8 mouse cellular contexts compared by ENCODE assay signal in the genomic region with DNA sequence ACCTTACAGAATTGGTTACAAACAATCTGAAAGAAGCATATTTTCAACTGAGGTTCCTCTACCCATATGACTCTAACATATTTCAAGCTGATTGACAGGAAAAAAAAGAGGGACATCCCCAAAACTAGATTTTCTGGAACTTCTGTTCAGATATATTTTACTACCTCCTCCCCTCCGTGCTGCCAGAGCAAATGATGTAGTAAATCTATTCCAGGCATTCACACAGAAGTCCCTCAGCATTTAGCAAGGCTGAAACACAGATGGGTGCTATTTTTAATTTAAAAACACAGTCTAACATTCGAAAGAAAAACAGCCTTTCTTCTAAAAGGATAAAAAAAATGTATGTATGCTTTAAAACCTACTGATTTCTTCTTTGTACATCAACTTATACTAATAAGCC.
"Had no signal": no experiment of that assay in that cellular context is flagged by ENCODE, and none has a peak within 500 bp of the region (broad histone marks: within the 10 kb centered on the region; RNA-seq: fewer than 3 reads in every experiment).

No protein-coding gene starts in this region.

- H3K27me3 ChIP-seq: kidney, embryonic 15.5 days; limb, embryonic 13.5 days; midbrain, embryonic 12.5 days had no signal

- H3K4me2 ChIP-seq: kidney, embryonic 15.5 days; limb, embryonic 13.5 days; midbrain, embryonic 12.5 days had no signal

- H3K36me3 ChIP-seq: kidney, embryonic 15.5 days; limb, embryonic 13.5 days; midbrain, embryonic 12.5 days had no signal

- H3K9ac ChIP-seq: kidney, embryonic 15.5 days; limb, embryonic 13.5 days; liver, embryonic 14.5 days; midbrain, embryonic 12.5 days had no signal

- H3K4me1 ChIP-seq: kidney, embryonic 15.5 days; limb, embryonic 13.5 days; midbrain, embryonic 12.5 days had no signal

- H3K9me3 ChIP-seq: kidney, embryonic 15.5 days; limb, embryonic 13.5 days; midbrain, embryonic 12.5 days had no signal

- ATAC-seq: intestine, embryonic 16.5 days had no signal

- H3K4me3 ChIP-seq: kidney, embryonic 15.5 days; limb, embryonic 13.5 days; midbrain, embryonic 12.5 days had no signal

- DNase-seq: kidney, adult 2 months; kidney, postnatal 14 days; lung, adult 18-20 months had no signal

- H3K27ac ChIP-seq: kidney, embryonic 15.5 days; limb, embryonic 13.5 days; liver, embryonic 14.5 days; midbrain, embryonic 12.5 days had no signal
